Mouse (Mus musculus) c-Kit-negative CD71-positive TER-119-positive erythroid progenitor cells, embryonic 14.5 days (primary cell): Measurements from ENCODE around the gene Lrp6.

Experiments used
- DNase-seq: peaks from one replicate; pipeline ENCODE4 v3.0.0-alpha.2; 2013; ENCODE audit warnings: low read depth, low spot score

Lrp6 gene

DNA sequence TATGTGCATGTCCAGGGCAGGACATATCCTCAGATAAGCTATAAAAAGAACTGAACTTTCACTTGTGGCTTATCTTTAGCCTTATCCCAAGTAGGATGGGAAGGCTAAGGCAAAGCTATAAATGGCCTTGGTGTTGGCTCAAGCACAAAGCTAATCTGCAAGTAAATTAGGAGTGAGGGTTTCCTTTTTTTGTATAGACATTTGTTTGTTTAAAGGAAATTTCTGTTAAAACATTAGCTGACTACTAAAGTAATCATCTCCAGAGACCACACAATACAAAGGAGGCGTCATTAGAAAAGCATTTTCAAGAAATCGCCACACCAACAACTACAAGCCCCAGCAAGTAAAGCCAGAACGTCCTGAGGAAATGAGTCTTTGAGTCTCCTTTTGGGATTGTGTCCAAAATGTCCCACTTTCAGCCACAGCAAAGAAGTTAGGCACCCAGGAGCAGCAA, 8.6 kb upstream of the Lrp6 start:
- no peak for DNase-seq

- no peak for DNase-seq
These were observed 1.3 kb upstream of the Lrp6 start for GRCm38 (mm10) chr6:134567986-134568556.

- no peak for DNase-seq
These were observed 432 bp downstream of the Lrp6 start for GRCm38 (mm10) chr6:134566248-134566817.

DNA sequence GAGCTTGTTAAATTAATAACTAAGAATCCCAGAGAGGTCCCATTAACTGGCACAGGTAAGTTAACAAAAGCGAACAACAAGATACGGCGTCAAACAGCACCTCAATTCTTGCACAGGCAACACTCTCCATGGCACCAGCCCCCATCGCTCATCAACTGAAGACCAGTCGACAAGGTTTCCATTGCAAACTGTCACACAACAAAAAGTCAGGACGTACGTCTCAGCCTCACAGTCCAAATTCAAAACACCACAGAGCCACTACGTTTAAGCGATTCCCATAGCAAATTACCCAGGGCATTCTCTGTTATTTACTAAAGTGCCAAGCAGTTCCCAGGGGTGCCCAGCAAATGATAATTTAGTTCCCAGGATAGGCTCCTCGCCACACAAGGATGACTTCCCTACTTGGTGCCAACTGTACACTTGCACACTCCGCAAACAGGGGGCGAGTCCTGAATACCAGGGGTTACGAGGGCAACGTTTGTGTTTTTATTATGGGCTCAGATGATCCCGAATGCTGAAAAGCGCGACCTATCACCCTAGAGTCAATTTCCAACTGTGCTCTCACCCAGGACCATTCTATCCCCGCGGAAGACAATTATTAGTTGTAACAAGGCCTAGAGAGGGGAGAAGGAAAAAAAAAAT, 1.0 kb downstream of the Lrp6 start:
- no peak for DNase-seq

- DNase-seq, result no peak
These were observed 2.2 kb downstream of the Lrp6 start for GRCm38 (mm10) chr6:134564539-134564938.

DNA sequence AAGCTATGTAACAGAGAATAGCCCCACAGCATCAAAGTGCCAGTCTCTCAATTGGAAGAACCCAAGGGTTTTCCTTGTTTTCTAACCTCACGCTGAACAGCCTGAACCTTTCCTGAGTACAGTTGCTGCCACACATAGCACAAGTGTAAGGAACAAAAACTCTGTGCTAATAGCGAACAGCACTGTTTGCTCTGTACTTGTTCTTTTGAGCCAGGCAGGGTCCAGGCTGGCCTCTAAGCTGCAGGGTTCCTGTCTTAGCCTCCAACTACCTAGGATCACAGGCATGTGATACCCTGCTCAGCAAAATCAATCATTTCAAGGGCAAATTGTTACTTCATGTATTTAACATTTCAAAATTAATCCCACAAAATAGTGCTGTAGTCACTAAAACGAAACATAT, 7.1 kb downstream of the Lrp6 start:
- DNase-seq, result no peak

DNA sequence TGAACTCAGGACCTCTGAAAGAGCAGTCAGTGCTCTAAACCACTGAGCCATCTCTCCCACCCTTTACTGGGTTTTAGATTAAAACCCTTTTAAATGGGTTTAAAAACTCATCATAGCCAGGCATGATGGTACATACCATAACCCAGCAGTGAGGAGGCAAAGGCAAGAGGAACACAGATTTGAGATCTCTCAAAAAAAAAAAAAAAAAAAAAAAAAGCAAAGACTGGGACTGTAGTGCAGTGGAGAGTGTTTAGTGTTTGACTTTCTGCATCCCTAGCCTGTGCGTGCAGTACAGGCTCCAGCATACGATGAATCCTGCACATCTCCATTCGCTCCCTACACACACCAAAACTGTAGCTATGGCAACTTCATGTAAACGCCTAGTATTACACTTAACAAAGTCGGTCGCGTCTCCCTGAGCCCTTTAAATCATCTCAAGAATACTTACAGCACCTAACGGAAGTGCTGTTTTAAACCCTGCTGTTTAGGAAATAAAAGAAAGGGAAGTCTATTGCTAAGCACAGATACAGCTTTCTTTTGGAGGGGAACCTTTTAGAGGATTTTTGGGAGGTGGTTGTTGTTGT, 8.1 kb downstream of the Lrp6 start:
- no peak for DNase-seq

DNA sequence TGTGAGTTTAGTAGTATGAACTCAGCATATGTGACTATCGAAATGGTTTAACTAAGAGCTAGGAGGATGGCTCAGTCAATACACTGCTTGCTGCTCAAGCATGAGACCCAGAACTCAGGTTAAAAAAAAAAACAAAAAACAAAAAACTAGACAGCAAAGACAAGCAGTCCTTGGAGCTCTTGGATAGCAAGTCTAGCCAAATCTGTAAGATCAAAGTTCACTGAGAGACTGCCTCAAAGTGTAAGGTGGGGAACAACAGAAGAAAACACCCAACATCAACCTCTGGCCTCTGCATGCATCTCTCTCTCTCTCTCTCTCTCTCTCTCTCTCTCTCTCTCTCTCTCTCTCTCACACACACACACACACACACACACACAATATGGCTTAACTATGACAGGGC, 9.7 kb downstream of the Lrp6 start:
- DNase-seq, result no peak

GRCm38 (mm10) chr6:134556185-134556950, 10.4 kb downstream of the Lrp6 start:
- no peak for DNase-seq

GRCm38 (mm10) chr6:134555178-134555577, 11.6 kb downstream of the Lrp6 start:
- no peak for DNase-seq

- DNase-seq, result no peak
These were observed 12.5 kb downstream of the Lrp6 start for GRCm38 (mm10) chr6:134554230-134554629.

GRCm38 (mm10) chr6:134551007-134551406, 15.8 kb downstream of the Lrp6 start:
- DNase-seq, result no peak

DNA sequence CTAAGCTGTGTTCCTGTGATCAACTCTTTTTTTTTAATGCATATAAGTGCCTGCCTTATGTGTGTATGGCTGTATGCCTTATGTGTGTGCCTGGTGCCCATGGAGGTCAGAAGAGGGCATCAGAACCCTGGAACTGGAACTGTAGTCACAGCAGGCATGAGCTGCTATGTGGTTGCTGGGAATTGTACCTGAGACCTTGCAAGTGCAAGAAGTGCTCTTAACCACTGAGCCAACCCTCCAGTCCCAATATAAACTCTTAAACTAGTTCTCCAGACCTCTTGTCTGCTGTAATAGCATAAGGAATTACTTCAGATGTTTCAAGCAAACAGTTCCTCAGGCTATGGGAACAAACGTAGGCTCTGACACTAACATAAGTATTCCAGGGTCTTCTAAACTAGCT, 16.4 kb downstream of the Lrp6 start:
- no peak for DNase-seq

- DNase-seq, result no peak
These were observed 21.9 kb downstream of the Lrp6 start for GRCm38 (mm10) chr6:134544843-134545242.

DNA sequence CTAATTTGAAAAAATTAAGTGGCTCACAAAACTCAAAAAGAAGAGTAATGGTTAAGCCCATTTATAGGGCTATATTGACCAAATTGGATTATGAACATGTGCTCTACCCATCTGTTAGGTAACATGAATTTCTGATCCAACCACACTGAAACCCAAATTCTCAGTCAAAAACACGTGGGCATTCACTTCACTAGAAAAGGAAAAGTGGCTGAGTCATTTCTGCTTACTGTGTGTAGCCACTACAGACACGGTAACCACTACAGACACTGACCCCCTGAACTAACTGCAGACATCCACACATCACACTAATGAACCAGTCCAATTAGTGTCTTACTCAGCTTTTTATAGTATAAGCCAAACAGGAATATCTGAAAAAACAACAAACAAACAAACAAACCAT, 22.7 kb downstream of the Lrp6 start:
- no peak for DNase-seq

DNA sequence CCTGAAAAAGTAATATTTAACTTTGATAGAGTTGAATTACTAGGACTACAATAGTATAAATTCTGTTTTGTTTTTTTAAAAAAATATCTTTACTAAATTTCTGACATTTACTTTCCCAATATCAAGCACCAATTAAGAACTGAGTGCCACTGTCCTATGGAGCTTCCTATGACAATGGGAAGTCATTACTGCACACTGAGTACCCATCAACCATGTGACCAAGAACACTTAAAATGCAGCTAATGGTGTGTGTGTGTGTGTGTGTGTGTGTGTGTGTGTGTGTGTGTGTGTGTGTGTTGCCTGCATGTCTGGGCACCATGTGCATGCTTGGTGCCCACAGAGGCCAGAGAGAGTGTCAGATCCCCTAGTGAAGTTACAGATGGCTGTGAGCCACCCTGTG, 23.2 kb downstream of the Lrp6 start:
- no peak for DNase-seq

DNA sequence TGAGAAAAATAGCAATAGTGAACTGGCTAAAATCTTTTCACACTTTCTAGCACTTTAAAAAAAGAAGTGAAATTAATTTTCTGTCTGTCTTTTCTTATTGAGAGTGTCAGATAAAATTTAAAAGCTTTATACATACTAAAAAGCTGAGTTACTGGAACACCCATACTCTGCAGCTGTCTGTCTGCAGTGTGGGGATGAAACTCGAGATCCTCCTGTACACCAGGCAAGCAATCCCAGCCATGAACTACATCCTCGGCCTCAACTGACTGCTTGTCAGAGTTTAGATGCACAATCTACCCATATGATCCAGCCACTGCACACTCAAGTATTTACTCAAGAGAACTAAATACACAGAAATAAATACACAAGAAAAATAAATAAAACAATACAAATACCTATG, 24.4 kb downstream of the Lrp6 start:
- DNase-seq, result no peak

GRCm38 (mm10) chr6:134540161-134540560, 26.6 kb downstream of the Lrp6 start:
- no peak for DNase-seq

- DNase-seq, result no peak
These were observed 27.3 kb downstream of the Lrp6 start for GRCm38 (mm10) chr6:134539459-134539858.

GRCm38 (mm10) chr6:134538805-134539204, 28.0 kb downstream of the Lrp6 start:
- DNase-seq, result no peak

- no peak for DNase-seq
These were observed 29.2 kb downstream of the Lrp6 start for GRCm38 (mm10) chr6:134537461-134538117.

DNA sequence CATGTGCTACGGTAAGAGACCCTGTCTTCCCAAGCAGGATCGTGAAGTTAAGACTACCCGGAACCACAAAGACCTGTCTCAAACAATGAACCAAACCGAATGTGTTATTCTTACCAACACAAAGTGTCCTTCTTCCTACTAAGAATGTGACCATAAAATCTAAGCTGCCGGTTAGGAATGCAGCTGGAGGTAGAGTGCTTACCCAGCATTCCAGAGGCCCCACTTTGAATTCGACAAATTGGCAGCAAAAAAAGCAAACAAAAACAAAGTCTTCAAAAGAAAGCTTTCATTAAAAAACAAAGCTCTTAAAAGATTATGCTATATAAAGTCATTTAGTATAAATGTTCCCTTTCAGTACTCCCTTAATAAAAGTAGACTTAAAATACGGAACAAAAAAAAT, 31.6 kb downstream of the Lrp6 start:
- no peak for DNase-seq
